Mouse (Mus musculus): Measurements from ENCODE around the gene Ovol2. TPM values are rescaled to one million over a fixed set of nuclear protein-coding genes. Genes with fewer than 3 reads are reported as not detected.

Gene Ovol2
- total RNA-seq, 2 experiments from 2014 or later: not detected

- DNase-seq: no peak
These were observed 20.6 kb downstream of the Ovol2 start for GRCm38 (mm10) chr2:144311372-144311771.

- DNase-seq: no peak
These were observed 21.7 kb downstream of the Ovol2 start for GRCm38 (mm10) chr2:144310273-144310672.

- no peak for DNase-seq
These were observed 23.4 kb downstream of the Ovol2 start for GRCm38 (mm10) chr2:144308561-144308960.

GRCm38 (mm10) chr2:144305721-144306294 is 26.1 kb downstream of the Ovol2 start:
- peak; percentile 16 for DNase-seq

GRCm38 (mm10) chr2:144301101-144301500 is 30.8 kb downstream of the Ovol2 start:
- DNase-seq: no peak

GRCm38 (mm10) chr2:144299749-144300669 is 31.9 kb downstream of the Ovol2 start:
- DNase-seq: peak; percentile 49

GRCm38 (mm10) chr2:144295145-144295735 is 36.7 kb downstream of the Ovol2 start:
- no peak for DNase-seq

GRCm38 (mm10) chr2:144291600-144292305 is 40.2 kb downstream of the Ovol2 start:
- no peak for DNase-seq

- DNase-seq: no peak
These were observed 41.6 kb downstream of the Ovol2 start for GRCm38 (mm10) chr2:144290321-144290720.

- DNase-seq: no peak
These were observed 50.5 kb downstream of the Ovol2 start for GRCm38 (mm10) chr2:144281417-144281816.

GRCm38 (mm10) chr2:144280568-144280967 is 51.4 kb downstream of the Ovol2 start:
- DNase-seq: no peak

- peak; percentile 93 for DNase-seq
These were observed 52.2 kb downstream of the Ovol2 start for GRCm38 (mm10) chr2:144279742-144280141.

GRCm38 (mm10) chr2:144276885-144277284 is 55.1 kb downstream of the Ovol2 start:
- DNase-seq: no peak

GRCm38 (mm10) chr2:144274741-144275140 is 57.2 kb downstream of the Ovol2 start:
- peak; percentile 67 for DNase-seq

- no peak for DNase-seq
These were observed 59.9 kb downstream of the Ovol2 start for GRCm38 (mm10) chr2:144272088-144272487.

- DNase-seq: peak; percentile 94
These were observed 61.2 kb downstream of the Ovol2 start, which contains the start of the genes Mgme1 and Snx5 for GRCm38 (mm10) chr2:144270507-144271420. Mgme1 (plus strand) TSS chr2:144270663. Snx5 (minus strand) TSS chr2:144270906.

GRCm38 (mm10) chr2:144269679-144270475 is 62.1 kb downstream of the Ovol2 start:
- no peak for DNase-seq

GRCm38 (mm10) chr2:144269306-144269650 is 62.7 kb downstream of the Ovol2 start:
- no peak for DNase-seq

- DNase-seq: no peak
These were observed 63.3 kb downstream of the Ovol2 start for GRCm38 (mm10) chr2:144268446-144269305.

GRCm38 (mm10) chr2:144267731-144268015 is 64.3 kb downstream of the Ovol2 start:
- DNase-seq: no peak
